1 mouse cellular context compared by ENCODE assay signal in genomic region chr2:75669491-75670445, GRCm38 (mm10).
A peak's percentile ranks its signal among the peaks of the same experiment; 100 is the strongest.
TF ChIP-seq lines count a peak whose summit lies in the region.

No protein-coding gene starts in this region.

TF ChIP-seq in MEL, 35 proteins besides CTCF, POLR2A, EP300 and RAD21 (continued from another document):
- TF ChIP-seq UBTF (IDR thresholded peaks at IDR 0.05; ENCODE audit: borderline replicate concordance, insufficient read depth, low read depth, low read length), result no peak
- no peak for TF ChIP-seq HCFC1 (IDR thresholded peaks at IDR 0.05; ENCODE audit: low read depth, low read length)
- peak; percentile 18; the same call in 1 of the 2 replicates for TF ChIP-seq SMC3 (IDR thresholded peaks at IDR 0.05; ENCODE audit: low read depth, low read length)
- no peak for TF ChIP-seq TCF12 (IDR thresholded peaks at IDR 0.05; ENCODE audit: low read depth, low read length)
- TF ChIP-seq MYB (IDR thresholded peaks at IDR 0.05; ENCODE audit: low read depth, low read length), result peak; percentile 61
- TF ChIP-seq ZMIZ1 (IDR thresholded peaks at IDR 0.05; ENCODE audit: low read depth, low read length), result peak; percentile 59
- 0 out of 2 replicates have a peak, but pooled peaks have one; percentile 10 for TF ChIP-seq USF1 (IDR thresholded peaks at IDR 0.05; ENCODE audit: low read depth, low read length)
- peak; percentile 48; the same call in 1 of the 2 replicates for TF ChIP-seq CHD2 (IDR thresholded peaks at IDR 0.05; ENCODE audit: low read length)
- peak; percentile 44; the same call in 1 of the 2 replicates for TF ChIP-seq SIN3A (IDR thresholded peaks at IDR 0.05; ENCODE audit: low read length)
- 0 out of 2 replicates have a peak, but pooled peaks have one; percentile 5 for TF ChIP-seq BHLHE40 (IDR thresholded peaks at IDR 0.05; ENCODE audit: borderline replicate concordance, low read depth, low read length)
- peak; percentile 37 for TF ChIP-seq NELFE (IDR thresholded peaks at IDR 0.05; ENCODE audit: low read depth, low read length)
- TF ChIP-seq ZNF384 (IDR thresholded peaks at IDR 0.05; ENCODE audit: low read depth, low read length), result no peak
- peak; percentile 62; the same call in 1 of the 2 replicates for TF ChIP-seq MAFK (IDR thresholded peaks at IDR 0.05; ENCODE audit: borderline replicate concordance, low read depth, low read length)
